Mouse (Mus musculus) retina, postnatal 7 days (tissue): ENCODE data around the gene Dazap1.

Experiments
- DNase-seq: peaks from one replicate; pipeline ENCODE4 v3.0.0-alpha.2; 2012; ENCODE audit warnings: low read depth, low spot score

Dazap1 gene

GRCm38 (mm10) chr10:80271186-80271843 is 10.0 kb downstream of the Dazap1 start:
- no peak for DNase-seq

- no peak for DNase-seq
Observed at GRCm38 (mm10) chr10:80271870-80272585, 10.7 kb downstream of the Dazap1 start.

GRCm38 (mm10) chr10:80273847-80274246 is 12.6 kb downstream of the Dazap1 start:
- DNase-seq = no peak

GRCm38 (mm10) chr10:80276238-80276637 is 15.0 kb downstream of the Dazap1 start:
- no peak for DNase-seq

- DNase-seq = no peak
Observed at GRCm38 (mm10) chr10:80278390-80278789, 17.1 kb downstream of the Dazap1 start.

- no peak for DNase-seq
Observed at GRCm38 (mm10) chr10:80279273-80279672, 18.0 kb downstream of the Dazap1 start.

GRCm38 (mm10) chr10:80281304-80281703 is 20.0 kb downstream of the Dazap1 start:
- no peak for DNase-seq

- DNase-seq = no peak
Observed at GRCm38 (mm10) chr10:80281921-80282371, 20.7 kb downstream of the Dazap1 start.

GRCm38 (mm10) chr10:80282481-80283441 is 21.5 kb downstream of the Dazap1 start:
- no peak for DNase-seq

GRCm38 (mm10) chr10:80285222-80286070 is 24.2 kb downstream of the Dazap1 start:
- no peak for DNase-seq

- DNase-seq = no peak
Observed at GRCm38 (mm10) chr10:80288097-80288496, 26.8 kb downstream of the Dazap1 start.

- DNase-seq = no peak
Observed at GRCm38 (mm10) chr10:80288657-80289056, 27.4 kb downstream of the Dazap1 start.

- peak; percentile 92 for DNase-seq
Observed at GRCm38 (mm10) chr10:80292251-80293146, 31.2 kb downstream of the Dazap1 start, which contains the start of gene Rps15. Gene Rps15 (plus strand): TSS chr10:80292453.

- DNase-seq = no peak
Observed at GRCm38 (mm10) chr10:80293325-80293724, 32.0 kb downstream of the Dazap1 start.

GRCm38 (mm10) chr10:80294311-80294710 is 33.0 kb downstream of the Dazap1 start:
- no peak for DNase-seq

GRCm38 (mm10) chr10:80294788-80295303 is 33.6 kb downstream of the Dazap1 start:
- no peak for DNase-seq

- DNase-seq = no peak
Observed at GRCm38 (mm10) chr10:80295618-80296425, 34.5 kb downstream of the Dazap1 start, which contains the start of gene Apc2. Gene Apc2 (plus strand): TSS chr10:80295977.

- no peak for DNase-seq
Observed at GRCm38 (mm10) chr10:80296824-80297223, 35.5 kb downstream of the Dazap1 start.
